Mouse (Mus musculus) lung, embryonic 15.5 days (tissue): ENCODE data around the gene Bahcc1. TPM values are rescaled to one million over a fixed set of nuclear protein-coding genes. Genes with fewer than 3 reads are reported as not detected.

Experiments
- ATAC-seq: fragments of 200-750 bp; cut with Nextera tagmentation; 2 replicates; pipeline ENCODE4 v1.8.0; 2017; ENCODE audit warnings: moderate number of reproducible peaks, borderline replicate concordance; ENCODE audit not compliant: low FRiP score, low TSS enrichment; ENCODE audit errors: extremely low read depth
- H3K27ac ChIP-seq: fragments of 300-500 bp; sonication (generic); 2 replicates; pipeline ENCODE4 v1.5.1; 2015; ENCODE audit warnings: moderate library complexity, mild to moderate bottlenecking, inconsistent platforms
- H3K27me3 ChIP-seq: fragments of 300-500 bp; sonication (generic); 2 replicates; pipeline ENCODE4 v1.6.1; 2015; ENCODE audit warnings: inconsistent platforms
- H3K36me3 ChIP-seq: fragments of 300-500 bp; sonication (generic); 2 replicates; pipeline ENCODE4 v1.6.1; 2015; ENCODE audit warnings: inconsistent platforms
- H3K4me1 ChIP-seq: fragments of 300-500 bp; sonication (generic); 2 replicates; pipeline ENCODE4 v1.6.1; 2015; ENCODE audit warnings: inconsistent platforms
- H3K4me2 ChIP-seq: fragments of 300-500 bp; sonication (generic); 2 replicates; pipeline ENCODE4 v1.6.1; 2015; ENCODE audit warnings: inconsistent platforms, mild to moderate bottlenecking, moderate library complexity
- H3K4me3 ChIP-seq: fragments of 300-500 bp; sonication (generic); 2 replicates; pipeline ENCODE4 v1.5.1; 2015; ENCODE audit warnings: mild to moderate bottlenecking, inconsistent platforms
- H3K9ac ChIP-seq: fragments of 300-500 bp; sonication (generic); 2 replicates; pipeline ENCODE4 v1.6.1; 2015; ENCODE audit warnings: inconsistent platforms
- H3K9me3 ChIP-seq: fragments of 300-500 bp; sonication (generic); 2 replicates; pipeline ENCODE4 v1.6.1; 2016; ENCODE audit warnings: inconsistent platforms
- WGBS: fragments of 180-500 bp; shearing (Covaris S2); methylation state at CpG from one replicate; pipeline ENCODE4 v1.1.7; 2015; 5-methylcytosine and 5-hydroxymethylcytosine counted together
- polyA plus RNA-seq: library from polyadenylated mRNA; unstranded; fragments of >200 nt; fragmentation: Nextera tagmentation; extraction: Ambion mirVana; gene quantifications from 2 replicates; pipeline ENCODE4 v1.2.1, GENCODE M21; 2015

The Bahcc1 gene
- polyA plus RNA-seq, 1 experiment from 2014 or later, result 9.2 TPM

DNA sequence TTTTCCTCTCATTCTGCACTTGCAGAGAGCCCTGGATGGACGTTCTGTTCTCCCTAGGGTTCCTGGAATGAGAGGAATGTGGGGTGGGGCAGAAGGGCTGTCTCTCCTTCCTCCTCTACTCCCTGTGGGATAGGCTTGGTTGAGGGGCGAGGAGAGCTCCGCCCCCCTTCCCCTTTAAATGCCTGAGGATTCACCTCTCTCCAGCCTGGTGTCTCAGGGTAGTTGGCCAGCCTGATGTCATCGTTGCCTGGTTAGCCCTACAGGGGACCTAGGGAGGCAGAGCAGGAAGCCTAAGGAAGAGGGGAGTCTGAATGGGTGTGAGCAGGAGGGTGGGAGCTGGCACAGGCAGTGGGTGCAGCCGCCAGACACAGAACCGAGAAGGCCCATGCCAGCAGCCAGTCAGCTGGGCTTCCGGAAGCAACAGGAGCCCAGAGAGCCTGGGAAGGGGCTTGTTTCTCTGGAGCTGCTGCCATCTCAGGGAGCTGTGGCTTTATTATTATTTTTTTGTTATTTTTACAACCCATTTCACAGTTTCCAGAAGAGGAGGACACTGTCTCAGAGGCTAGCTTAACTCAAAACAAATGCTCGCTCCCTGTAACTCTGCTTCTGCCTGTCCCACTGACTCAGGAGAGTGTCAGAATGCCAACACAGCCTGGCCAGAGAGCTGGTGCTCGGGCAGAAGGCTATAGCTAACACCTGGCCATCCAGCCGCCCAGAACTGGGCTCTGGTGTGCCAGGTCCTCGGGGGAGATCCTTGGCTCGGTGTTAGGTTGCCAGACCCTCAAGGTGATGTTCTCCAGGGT, 20.3 kb downstream of the Bahcc1 start:
- Histone ChIP-seq H3K36me3 (no peaks in the 10 kb centered on the region), H3K27ac (peak overlapping the region; percentile 94), H3K9ac (no peak overlapping the region), H3K4me1 (peaks cover 95% of the 10 kb centered on the region), H3K27me3 (no peaks in the 10 kb centered on the region), H3K4me2 (peak overlapping the region; percentile 28; the same call in 1 of the 2 replicates), H3K9me3 (no peaks in the 10 kb centered on the region), H3K4me3 (no peak overlapping the region)
- ATAC-seq, result peak; percentile 40; the same call in 1 of the 2 replicates
- 50% methylated on average over 12 of the region's 12 CpGs for WGBS

DNA sequence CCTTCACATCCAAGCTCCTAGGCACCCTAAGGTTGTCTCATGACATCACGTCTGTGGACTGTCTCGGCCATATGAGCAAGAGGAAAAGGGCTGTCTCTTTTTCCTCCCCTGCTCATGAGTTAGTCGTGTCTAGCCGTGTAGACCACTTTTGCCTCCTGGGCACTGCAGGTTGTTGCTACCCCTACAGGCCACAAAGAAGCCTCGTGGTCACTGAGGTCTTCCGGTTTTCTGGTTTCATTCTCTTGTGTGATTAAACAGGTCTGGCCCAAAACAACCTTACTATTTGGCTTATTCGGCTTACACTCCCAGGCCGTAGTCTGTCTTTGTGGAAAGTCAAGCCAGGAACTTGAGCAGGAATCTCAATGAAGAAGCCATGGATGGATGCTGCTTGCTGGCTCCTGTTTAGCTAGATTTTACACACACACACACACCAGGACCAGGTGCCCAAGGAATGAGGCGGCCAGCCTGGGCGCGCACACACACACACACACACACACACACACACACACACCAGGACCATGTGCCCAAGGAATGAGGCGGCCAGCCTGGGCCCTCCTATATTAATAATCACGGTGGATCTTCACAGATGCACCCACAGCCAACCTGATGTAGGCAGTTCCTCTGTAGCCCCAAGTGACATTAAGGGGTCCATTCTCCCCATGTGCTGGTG, 21.0 kb downstream of the Bahcc1 start:
- no peak overlapping the region for H3K4me2 ChIP-seq
- ATAC-seq, result no peak
- 78% methylated on average over 13 of the region's 13 CpGs for WGBS
- H3K9ac ChIP-seq, result no peak overlapping the region
- H3K4me3 ChIP-seq, result no peak overlapping the region
- no peaks in the 10 kb centered on the region for H3K9me3 ChIP-seq
- peak overlapping the region; percentile 94 for H3K27ac ChIP-seq
- H3K4me1 ChIP-seq, result peaks cover 91% of the 10 kb centered on the region
- H3K36me3 ChIP-seq, result no peaks in the 10 kb centered on the region
- no peaks in the 10 kb centered on the region for H3K27me3 ChIP-seq

DNA sequence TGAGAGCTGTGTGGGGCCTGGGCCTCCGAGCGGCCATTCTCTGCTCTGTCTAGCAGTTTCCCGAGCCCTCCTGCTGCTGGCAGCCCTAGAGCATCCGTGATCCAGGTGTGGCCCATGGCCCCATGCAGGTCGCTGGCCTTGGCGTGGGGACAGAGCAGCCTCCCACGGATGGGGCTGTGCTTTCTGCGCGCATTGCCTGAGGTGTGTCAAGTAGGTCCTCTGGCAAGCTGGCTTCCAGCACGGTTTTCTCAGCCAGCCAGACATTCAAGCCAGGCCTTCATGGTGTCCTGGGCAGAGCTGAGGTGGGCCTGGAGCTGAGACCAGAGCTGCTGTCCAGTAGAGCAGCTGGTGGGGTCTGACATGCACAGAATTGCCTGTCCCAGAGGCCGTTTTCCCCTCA, 21.7 kb downstream of the Bahcc1 start:
- no peak overlapping the region for H3K9ac ChIP-seq
- H3K4me3 ChIP-seq, result no peak overlapping the region
- no peak for ATAC-seq
- peak overlapping the region; percentile 94 for H3K27ac ChIP-seq
- no peaks in the 10 kb centered on the region for H3K27me3 ChIP-seq
- H3K36me3 ChIP-seq, result no peaks in the 10 kb centered on the region
- H3K9me3 ChIP-seq, result no peaks in the 10 kb centered on the region
- peaks cover 91% of the 10 kb centered on the region for H3K4me1 ChIP-seq
- 49% methylated on average over 11 of the region's 11 CpGs for WGBS
- peak overlapping the region; percentile 33; the same call in 1 of the 2 replicates for H3K4me2 ChIP-seq

DNA sequence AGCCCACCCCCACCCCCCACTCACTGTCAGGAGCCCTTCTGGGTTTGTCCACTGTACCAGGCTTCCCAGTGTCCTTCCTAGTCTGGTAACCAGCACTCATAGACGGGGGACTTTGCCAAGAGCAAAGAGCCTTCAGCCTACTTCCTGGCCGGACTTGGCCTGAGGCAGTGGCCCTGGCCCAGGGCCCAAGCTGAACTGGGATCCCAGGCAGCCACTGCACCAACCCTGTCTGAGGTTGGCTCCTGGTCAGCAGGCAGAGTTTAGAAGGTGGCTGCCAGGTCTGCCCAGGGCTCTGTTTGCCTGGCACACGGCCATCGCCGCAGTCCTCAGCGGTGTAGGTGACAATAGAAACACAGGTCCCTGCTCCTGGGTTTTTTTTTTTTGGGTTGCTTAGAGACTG, 22.3 kb downstream of the Bahcc1 start:
- peak overlapping the region; percentile 33; the same call in 1 of the 2 replicates for H3K4me2 ChIP-seq

GRCm38 (mm10) chr11:120255499-120255898, 22.8 kb downstream of the Bahcc1 start:
- Histone ChIP-seq H3K4me2 (peak overlapping the region; percentile 3; the same call in 1 of the 2 replicates), H3K9ac (no peak overlapping the region)

More for the DNA sequence above, 22.3 kb downstream of the Bahcc1 start:
- no peaks in the 10 kb centered on the region for H3K36me3 ChIP-seq
- no peaks in the 10 kb centered on the region for H3K9me3 ChIP-seq
- H3K9ac ChIP-seq, result no peak overlapping the region
- 25% methylated on average over 6 of the region's 6 CpGs for WGBS
- ATAC-seq, result peak; percentile 58
- peaks cover 93% of the 10 kb centered on the region for H3K4me1 ChIP-seq
- peak overlapping the region; percentile 94 for H3K27ac ChIP-seq
- H3K27me3 ChIP-seq, result no peaks in the 10 kb centered on the region
- H3K4me3 ChIP-seq, result no peak overlapping the region

DNA sequence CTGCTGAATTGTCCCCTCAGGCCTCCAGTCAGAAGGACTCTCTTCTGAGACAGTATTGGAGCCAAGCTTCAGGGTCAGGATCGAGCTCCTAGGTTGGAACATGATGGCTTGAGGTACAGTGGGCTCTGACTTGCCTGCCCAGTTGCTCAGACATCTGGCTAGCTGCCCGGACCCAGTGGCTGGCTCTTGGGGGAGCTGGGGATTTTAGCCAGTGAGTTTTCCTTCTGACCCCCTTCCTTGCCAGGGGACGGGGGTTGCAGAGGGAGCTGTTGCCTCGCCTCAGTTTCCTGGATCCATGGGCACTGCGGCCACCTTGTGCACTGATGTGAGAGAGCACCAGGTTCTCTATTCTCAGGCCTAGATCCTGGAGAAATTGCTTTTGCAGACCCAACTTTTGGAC, 23.4 kb downstream of the Bahcc1 start:
- Histone ChIP-seq H3K27ac (peak overlapping the region; percentile 94), H3K36me3 (no peaks in the 10 kb centered on the region), H3K4me1 (peaks cover 93% of the 10 kb centered on the region), H3K4me3 (no peak overlapping the region), H3K9me3 (no peaks in the 10 kb centered on the region), H3K27me3 (no peaks in the 10 kb centered on the region), H3K9ac (no peak overlapping the region), H3K4me2 (no peak overlapping the region)
- no peak for ATAC-seq
- WGBS, result 60% methylated on average over 5 of the region's 5 CpGs

More at GRCm38 (mm10) chr11:120255499-120255898, 22.8 kb downstream of the Bahcc1 start:
- no peaks in the 10 kb centered on the region for H3K27me3 ChIP-seq
- ATAC-seq, result no peak
- H3K36me3 ChIP-seq, result no peaks in the 10 kb centered on the region
- H3K9me3 ChIP-seq, result no peaks in the 10 kb centered on the region
- peak overlapping the region; percentile 94 for H3K27ac ChIP-seq
- 63% methylated on average over 8 of the region's 8 CpGs for WGBS
- no peak overlapping the region for H3K4me3 ChIP-seq
- H3K4me1 ChIP-seq, result peaks cover 93% of the 10 kb centered on the region

DNA sequence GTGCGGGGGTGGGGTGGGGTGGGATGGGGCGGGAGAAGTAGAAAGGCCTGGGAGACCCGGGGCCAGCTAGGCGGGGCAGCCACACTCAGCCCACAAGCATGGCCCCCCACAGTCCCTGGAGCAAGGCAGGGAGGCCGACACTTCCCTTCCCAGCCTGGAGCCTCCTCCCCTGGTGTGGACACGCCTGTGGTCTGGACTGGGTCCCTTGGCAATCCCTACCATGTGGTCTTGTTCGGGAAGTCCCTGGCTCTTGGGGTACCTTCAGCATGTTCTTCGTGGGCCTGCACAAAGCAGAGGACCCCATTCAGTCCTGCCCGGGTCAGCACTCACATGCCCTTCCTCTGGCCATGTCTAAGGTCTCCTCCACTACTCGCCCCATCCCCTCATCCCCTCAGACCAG, 23.8 kb downstream of the Bahcc1 start:
- peaks cover 93% of the 10 kb centered on the region for H3K4me1 ChIP-seq
- no peaks in the 10 kb centered on the region for H3K36me3 ChIP-seq
- no peak overlapping the region for H3K4me3 ChIP-seq
- H3K9me3 ChIP-seq, result no peaks in the 10 kb centered on the region
- ATAC-seq, result no peak
- 58% methylated on average over 10 of the region's 10 CpGs for WGBS
- H3K9ac ChIP-seq, result no peak overlapping the region
- H3K4me2 ChIP-seq, result no peak overlapping the region
- no peaks in the 10 kb centered on the region for H3K27me3 ChIP-seq
- no peak overlapping the region for H3K27ac ChIP-seq

- Histone ChIP-seq H3K36me3 (no peaks in the 10 kb centered on the region), H3K27ac (no peak overlapping the region), H3K4me2 (no peak overlapping the region), H3K4me3 (no peak overlapping the region), H3K9ac (no peak overlapping the region), H3K27me3 (no peaks in the 10 kb centered on the region), H3K9me3 (no peaks in the 10 kb centered on the region), H3K4me1 (peaks cover 93% of the 10 kb centered on the region)
- WGBS, result 68% methylated on average over 10 of the region's 10 CpGs
- no peak for ATAC-seq
These were observed 24.5 kb downstream of the Bahcc1 start for GRCm38 (mm10) chr11:120256981-120257820.

GRCm38 (mm10) chr11:120257911-120258310, 25.2 kb downstream of the Bahcc1 start:
- no peak overlapping the region for H3K27ac ChIP-seq
- no peaks in the 10 kb centered on the region for H3K9me3 ChIP-seq
- H3K4me2 ChIP-seq, result no peak overlapping the region
- ATAC-seq, result no peak
- no peaks in the 10 kb centered on the region for H3K36me3 ChIP-seq
- WGBS, result 95% methylated on average over 13 of the region's 13 CpGs
- H3K4me1 ChIP-seq, result peaks cover 93% of the 10 kb centered on the region
- H3K4me3 ChIP-seq, result no peak overlapping the region
- no peak overlapping the region for H3K9ac ChIP-seq
- H3K27me3 ChIP-seq, result no peaks in the 10 kb centered on the region

DNA sequence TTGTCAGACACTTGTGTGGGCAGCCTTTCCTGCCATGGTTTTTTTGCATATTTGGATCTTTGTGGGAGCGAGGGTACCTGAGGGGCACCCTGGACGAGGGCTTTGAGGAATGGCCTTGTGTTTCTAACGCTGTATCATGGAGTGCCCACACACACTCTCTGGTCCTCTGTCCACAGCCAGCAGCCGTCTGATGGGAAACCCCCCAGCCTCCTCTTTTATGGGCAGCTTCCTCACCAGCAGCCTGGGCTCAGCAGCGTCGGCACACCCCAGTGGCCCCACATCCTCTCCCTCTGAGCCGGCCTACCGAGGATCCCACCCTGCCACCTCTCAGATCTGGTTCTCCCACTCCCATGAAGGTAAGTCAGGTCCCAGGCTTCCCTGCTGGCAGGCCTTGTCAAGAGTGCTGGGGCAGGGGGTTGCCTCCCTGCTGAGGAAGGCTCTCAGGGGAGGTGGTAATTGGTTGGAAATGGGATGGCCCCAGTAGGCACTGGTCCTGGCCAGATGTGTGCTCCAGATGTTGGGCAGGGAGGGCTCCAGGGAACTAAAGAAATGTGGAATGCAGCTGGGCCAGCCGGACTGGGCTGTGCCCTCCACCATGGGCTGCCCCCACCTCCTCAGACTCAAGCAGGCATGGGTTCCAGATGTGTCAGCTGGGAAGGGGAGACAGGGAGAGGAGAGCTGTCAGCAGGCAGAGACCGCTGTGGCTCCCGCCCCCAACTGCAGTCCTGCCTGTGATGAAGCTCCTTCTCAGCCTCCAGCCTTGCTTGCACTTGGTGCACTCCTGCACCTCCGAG, 26.3 kb downstream of the Bahcc1 start:
- Histone ChIP-seq H3K4me1 (peaks cover 93% of the 10 kb centered on the region), H3K9me3 (no peaks in the 10 kb centered on the region), H3K4me2 (no peak overlapping the region), H3K4me3 (no peak overlapping the region), H3K36me3 (no peaks in the 10 kb centered on the region), H3K27me3 (no peaks in the 10 kb centered on the region; the same call in 1 of the 2 replicates), H3K9ac (no peak overlapping the region), H3K27ac (peak overlapping the region; percentile 35)
- ATAC-seq, result no peak
- 57% methylated on average over 12 of the region's 12 CpGs for WGBS
